Mouse (Mus musculus) megakaryocyte, embryonic 14.5 days (primary cell): ENCODE data around the gene Ablim1. TPM values are rescaled to one million over a fixed set of nuclear protein-coding genes. Genes with fewer than 3 reads are reported as not detected.

Experiments used
- H3K27me3 ChIP-seq: replicated peaks from 2 replicates; pipeline ENCODE3; 2012; ENCODE audit warnings: inconsistent platforms
- H3K36me3 ChIP-seq: replicated peaks from 2 replicates; pipeline ENCODE3; 2012; ENCODE audit warnings: low read length, inconsistent platforms, mixed read lengths
- H3K4me1 ChIP-seq: 2 replicates; pipeline ENCODE4 v1.6.1; 2012; ENCODE audit warnings: inconsistent platforms
- H3K4me3 ChIP-seq: replicated peaks from 2 replicates; pipeline ENCODE3; 2012; ENCODE audit warnings: moderate library complexity, mild to moderate bottlenecking, inconsistent platforms
- H3K9me3 ChIP-seq: 2 replicates; pipeline ENCODE4 v1.6.1; 2012; ENCODE audit warnings: inconsistent platforms
- FLI1 ChIP-seq: IDR thresholded peaks from 2 replicates; pipeline ENCODE4 v1.6.1; 2012; ENCODE audit warnings: low read length, inconsistent platforms, mixed read lengths
- GATA1 ChIP-seq: IDR thresholded peaks from 3 replicates; pipeline ENCODE4 v1.6.1; 2012; ENCODE audit warnings: mixed read lengths, low read length, inconsistent platforms, borderline replicate concordance
- polyA plus RNA-seq: library from polyadenylated mRNA; stranded (reverse); fragments of >175 nt; gene quantifications from 2 replicates; pipeline ENCODE4 v1.2.3, GENCODE M21; 2012; ENCODE audit warnings: low replicate concordance; ENCODE audit not compliant: insufficient read depth

Gene Ablim1
- polyA plus RNA-seq, 1 experiment: 0.17 TPM

GRCm38 (mm10) chr19:57358836-57359598, 44.3 kb upstream of the Ablim1 start:
- Histone ChIP-seq H3K27me3 (no peaks in the 10 kb centered on the region), H3K4me1 (peaks cover 73% of the 10 kb centered on the region), H3K9me3 (no peaks in the 10 kb centered on the region), H3K4me3 (peak overlapping the region; percentile 99), H3K36me3 (peaks cover 3% of the 10 kb centered on the region)
- TF ChIP-seq GATA1 (no peak), FLI1 (no peak)

GRCm38 (mm10) chr19:57358322-57358721, 43.6 kb upstream of the Ablim1 start:
- Histone ChIP-seq H3K9me3 (no peaks in the 10 kb centered on the region), H3K4me3 (peak overlapping the region; percentile 99), H3K36me3 (peaks cover 6% of the 10 kb centered on the region), H3K27me3 (no peaks in the 10 kb centered on the region), H3K4me1 (peaks cover 73% of the 10 kb centered on the region)
- TF ChIP-seq GATA1 (no peak), FLI1 (0 out of 2 replicates have a peak, but pooled peaks have one; percentile 17)

GRCm38 (mm10) chr19:57357811-57358210, 43.1 kb upstream of the Ablim1 start:
- Histone ChIP-seq H3K9me3 (no peaks in the 10 kb centered on the region), H3K27me3 (no peaks in the 10 kb centered on the region), H3K36me3 (peaks cover 11% of the 10 kb centered on the region), H3K4me1 (peaks cover 72% of the 10 kb centered on the region), H3K4me3 (peak overlapping the region; percentile 99)
- TF ChIP-seq FLI1 (no peak), GATA1 (no peak)

- H3K9me3 ChIP-seq: no peaks in the 10 kb centered on the region
- peak overlapping the region; percentile 99 for H3K4me3 ChIP-seq
- no peaks in the 10 kb centered on the region for H3K27me3 ChIP-seq
- TF ChIP-seq FLI1 (no peak), GATA1 (no peak)
- H3K4me1 ChIP-seq: peaks cover 73% of the 10 kb centered on the region
- H3K36me3 ChIP-seq: peaks cover 15% of the 10 kb centered on the region
Measured at GRCm38 (mm10) chr19:57357244-57357643, 42.5 kb upstream of the Ablim1 start.

- Histone ChIP-seq H3K4me1 (peaks cover 79% of the 10 kb centered on the region), H3K27me3 (no peaks in the 10 kb centered on the region), H3K36me3 (peaks cover 19% of the 10 kb centered on the region), H3K9me3 (no peaks in the 10 kb centered on the region), H3K4me3 (peak overlapping the region; percentile 85)
- TF ChIP-seq GATA1: no peak
- TF ChIP-seq FLI1: no peak
Measured at GRCm38 (mm10) chr19:57356273-57356672, 41.6 kb upstream of the Ablim1 start.

- Histone ChIP-seq H3K9me3 (no peaks in the 10 kb centered on the region), H3K4me1 (peaks cover 83% of the 10 kb centered on the region), H3K27me3 (no peaks in the 10 kb centered on the region), H3K36me3 (peaks cover 19% of the 10 kb centered on the region), H3K4me3 (peak overlapping the region; percentile 85)
- TF ChIP-seq GATA1 (no peak), FLI1 (no peak)
Measured at GRCm38 (mm10) chr19:57355451-57356251, 40.9 kb upstream of the Ablim1 start.

GRCm38 (mm10) chr19:57354715-57355114, 40.0 kb upstream of the Ablim1 start:
- no peak overlapping the region for H3K4me3 ChIP-seq
- H3K36me3 ChIP-seq: peaks cover 19% of the 10 kb centered on the region
- no peaks in the 10 kb centered on the region for H3K27me3 ChIP-seq
- H3K4me1 ChIP-seq: peaks cover 91% of the 10 kb centered on the region
- TF ChIP-seq FLI1 (no peak), GATA1 (no peak)
- H3K9me3 ChIP-seq: no peaks in the 10 kb centered on the region

GRCm38 (mm10) chr19:57354050-57354449, 39.3 kb upstream of the Ablim1 start:
- H3K27me3 ChIP-seq: no peaks in the 10 kb centered on the region
- no peaks in the 10 kb centered on the region for H3K9me3 ChIP-seq
- H3K4me1 ChIP-seq: peaks cover 90% of the 10 kb centered on the region
- H3K36me3 ChIP-seq: peaks cover 19% of the 10 kb centered on the region
- H3K4me3 ChIP-seq: no peak overlapping the region
- TF ChIP-seq GATA1: no peak
- no peak for TF ChIP-seq FLI1

GRCm38 (mm10) chr19:57353228-57353627, 38.5 kb upstream of the Ablim1 start:
- Histone ChIP-seq H3K4me1 (peaks cover 89% of the 10 kb centered on the region), H3K36me3 (peaks cover 19% of the 10 kb centered on the region), H3K9me3 (no peaks in the 10 kb centered on the region), H3K4me3 (no peak overlapping the region), H3K27me3 (no peaks in the 10 kb centered on the region)
- TF ChIP-seq GATA1: no peak
- no peak for TF ChIP-seq FLI1

- no peak for TF ChIP-seq FLI1
- no peak for TF ChIP-seq GATA1
- H3K4me3 ChIP-seq: no peak overlapping the region
- no peaks in the 10 kb centered on the region for H3K27me3 ChIP-seq
- peaks cover 19% of the 10 kb centered on the region for H3K36me3 ChIP-seq
- H3K4me1 ChIP-seq: peaks cover 81% of the 10 kb centered on the region
- peaks cover 3% of the 10 kb centered on the region; the same call in 1 of the 2 replicates for H3K9me3 ChIP-seq
Measured at GRCm38 (mm10) chr19:57352337-57352935, 37.7 kb upstream of the Ablim1 start.
